Mouse (Mus musculus): ENCODE data around the gene Myo9a.

GRCm38 (mm10) chr9:59740593-59740992, 10.1 kb upstream of the Myo9a start:
- TF ChIP-seq E2F4 (IDR thresholded peaks at IDR 0.05; ENCODE audit: borderline replicate concordance, low read depth, low read length) (no peak), ZC3H11A (IDR thresholded peaks at IDR 0.05; ENCODE audit: low read depth, low read length) (no peak)
